Comparison of ENCODE assay signal across 10 mouse cellular contexts in the genomic region with DNA sequence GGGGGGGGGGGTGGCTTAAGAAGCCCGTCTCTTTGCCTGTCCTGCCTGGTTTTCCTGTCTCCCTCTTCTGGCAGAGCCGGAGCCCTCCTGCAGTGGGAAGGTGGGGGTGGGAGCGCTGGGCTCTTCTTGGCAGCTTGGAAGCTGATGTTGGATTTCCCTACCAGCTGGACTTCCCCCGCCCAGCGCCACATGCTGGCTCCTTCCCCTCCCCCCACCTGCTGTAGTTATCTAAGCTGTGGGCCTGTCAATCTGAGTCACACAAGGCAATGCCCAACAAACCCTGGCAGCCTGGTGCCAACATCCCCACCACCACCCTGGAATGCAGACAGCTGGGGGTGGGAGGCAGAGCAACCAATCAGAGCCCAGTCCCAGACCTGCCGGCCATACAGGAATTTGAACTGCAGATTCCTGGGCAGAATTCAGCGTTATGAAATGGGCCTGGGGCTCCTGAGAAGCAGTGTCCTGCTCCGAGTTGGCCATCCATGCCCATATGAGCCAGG. TPM values are rescaled to one million over a fixed set of nuclear protein-coding genes. Genes with fewer than 3 reads are reported as not detected.
DNase-seq lines count a peak whose midpoint lies in the region; ATAC-seq lines count a peak whose summit lies in the region.
"Had no signal": no experiment of that assay in that cellular context is flagged by ENCODE, and none has a peak within 500 bp of the region (broad histone marks: within the 10 kb centered on the region; RNA-seq: fewer than 3 reads in every experiment).

No protein-coding gene starts in this region.

- no peaks in the 10 kb centered on the region for H3K36me3 ChIP-seq in embryonic facial prominence, embryonic 14.5 days (ENCODE audit: control insufficient read depth, insufficient read depth, low read length)
- H3K36me3 ChIP-seq in hindbrain, embryonic 11.5 days (ENCODE audit: control insufficient read depth, insufficient read depth, low read length), result no peaks in the 10 kb centered on the region
- no peaks in the 10 kb centered on the region for H3K36me3 ChIP-seq in midbrain, embryonic 12.5 days

- no peak for ATAC-seq in cerebellum, adult (ENCODE audit: insufficient number of reproducible peaks, low FRiP score, low TSS enrichment)
- ATAC-seq in embryonic facial prominence, embryonic 14.5 days (ENCODE audit: low read depth), result peak; percentile 57
- ATAC-seq in hindbrain, embryonic 11.5 days (ENCODE audit: low FRiP score), result peak; percentile 52; the same call in 1 of the 2 replicates
- peak; percentile 57 for ATAC-seq in midbrain, embryonic 12.5 days (ENCODE audit: low FRiP score, low read depth)

- peaks cover 55% of the 10 kb centered on the region for H3K27me3 ChIP-seq in embryonic facial prominence, embryonic 14.5 days (replicated peaks; ENCODE audit: control insufficient read depth, insufficient read depth, low read length)
- peaks cover 33% of the 10 kb centered on the region for H3K27me3 ChIP-seq in hindbrain, embryonic 11.5 days (ENCODE audit: control insufficient read depth, insufficient read depth, low read length)
- peaks cover 76% of the 10 kb centered on the region for H3K27me3 ChIP-seq in midbrain, embryonic 12.5 days

- WGBS in embryonic facial prominence, embryonic 14.5 days, result 2% methylated on average over 8 of the region's 8 CpGs
- WGBS in hindbrain, embryonic 11.5 days, result 3% methylated on average over 7 of the region's 8 CpGs
- WGBS in midbrain, embryonic 12.5 days, result 2% methylated on average over 8 of the region's 8 CpGs

- no peak overlapping the region for H3K9ac ChIP-seq in embryonic facial prominence, embryonic 14.5 days (ENCODE audit: low read depth, low read length)
- H3K9ac ChIP-seq in hindbrain, embryonic 11.5 days (ENCODE audit: low read depth, low read length), result no peak overlapping the region
- peak overlapping the region; percentile 28; the same call in 1 of the 2 replicates for H3K9ac ChIP-seq in midbrain, embryonic 12.5 days (replicated peaks)

- no peak overlapping the region for H3K27ac ChIP-seq in embryonic facial prominence, embryonic 14.5 days (replicated peaks; ENCODE audit: low read depth, low read length)
- no peak overlapping the region for H3K27ac ChIP-seq in hindbrain, embryonic 11.5 days (ENCODE audit: low read depth, low read length)
- no peak overlapping the region for H3K27ac ChIP-seq in midbrain, embryonic 12.5 days (replicated peaks)

- no peak overlapping the region for H3K4me2 ChIP-seq in embryonic facial prominence, embryonic 14.5 days (ENCODE audit: low read depth, low read length)
- H3K4me2 ChIP-seq in hindbrain, embryonic 11.5 days (replicated peaks; ENCODE audit: low read depth, low read length), result 0 out of 2 replicates have a peak overlapping the region, but pooled peaks have one; percentile 6
- peak overlapping the region; percentile 59 for H3K4me2 ChIP-seq in midbrain, embryonic 12.5 days (replicated peaks)

- DNase-seq in cerebellum, adult 11-12 months, result peak; percentile 73
- DNase-seq in embryonic facial prominence, embryonic 14.5 days (ENCODE audit: low spot score), result peak; percentile 72
- peak; percentile 45 for DNase-seq in hindbrain, embryonic 11.5 days (ENCODE audit: low spot score)
- DNase-seq in layer of hippocampus, postnatal 25 days (ENCODE audit: extremely low spot score in 1 of 2, low spot score in 1 of 2), result peak; percentile 63 to 72
- peak; percentile 95 for DNase-seq in telencephalon, adult 2 months (ENCODE audit: low read depth, low spot score)
- no peak for DNase-seq in thymus, postnatal 25 days

- no peak overlapping the region for H3K4me3 ChIP-seq in embryonic facial prominence, embryonic 14.5 days (ENCODE audit: low read depth, low read length)
- no peak overlapping the region for H3K4me3 ChIP-seq in hindbrain, embryonic 11.5 days (ENCODE audit: low read depth, low read length)
- H3K4me3 ChIP-seq in midbrain, embryonic 12.5 days, result no peak overlapping the region

- peaks cover 3% of the 10 kb centered on the region; the same call in 1 of the 2 replicates for H3K4me1 ChIP-seq in embryonic facial prominence, embryonic 14.5 days (ENCODE audit: control insufficient read depth, insufficient read depth, low read length)
- H3K4me1 ChIP-seq in hindbrain, embryonic 11.5 days (replicated peaks; ENCODE audit: control insufficient read depth, insufficient read depth, low read length), result peaks cover 2% of the 10 kb centered on the region; the same call in 1 of the 2 replicates
- H3K4me1 ChIP-seq in midbrain, embryonic 12.5 days, result peaks cover 33% of the 10 kb centered on the region

- no peaks in the 10 kb centered on the region for H3K9me3 ChIP-seq in embryonic facial prominence, embryonic 14.5 days (ENCODE audit: control insufficient read depth, low read length)
- no peaks in the 10 kb centered on the region for H3K9me3 ChIP-seq in hindbrain, embryonic 11.5 days (ENCODE audit: control insufficient read depth, low read length)
- no peaks in the 10 kb centered on the region for H3K9me3 ChIP-seq in midbrain, embryonic 12.5 days

RNA-seq across cellular contexts. Expression of a gene that starts 1.3 kb away (rescaled TPM):
- 0.18 and 0.29 TPM in 2 replicates for polyA plus RNA-seq in embryonic facial prominence, embryonic 14.5 days (2014; fragmentation: Nextera tagmentation; extraction: Ambion mirVana)
- 0.14 TPM in 1 of 2 replicates, not detected in the other for polyA plus RNA-seq in hindbrain, embryonic 11.5 days (2014; fragmentation: Nextera tagmentation; extraction: Ambion mirVana)
- total RNA-seq in layer of hippocampus, postnatal 25 days (2021), result 10 to 100 TPM; 35.6 to 37.4 TPM
- 0.54 and 0.60 TPM in 2 replicates for polyA plus RNA-seq in midbrain, embryonic 12.5 days (2016; fragmentation: Nextera tagmentation; extraction: Ambion mirVana)
- total RNA-seq: CH12.LX had no signal
- polyA plus RNA-seq: small intestine, adult 2 months had no signal
